Mouse (Mus musculus): ENCODE data around the gene Izumo2. TPM values are rescaled to one million over a fixed set of nuclear protein-coding genes. Genes with fewer than 3 reads are reported as not detected.

Izumo2 gene
- polyA plus RNA-seq, 2 experiments = not detected

DNA sequence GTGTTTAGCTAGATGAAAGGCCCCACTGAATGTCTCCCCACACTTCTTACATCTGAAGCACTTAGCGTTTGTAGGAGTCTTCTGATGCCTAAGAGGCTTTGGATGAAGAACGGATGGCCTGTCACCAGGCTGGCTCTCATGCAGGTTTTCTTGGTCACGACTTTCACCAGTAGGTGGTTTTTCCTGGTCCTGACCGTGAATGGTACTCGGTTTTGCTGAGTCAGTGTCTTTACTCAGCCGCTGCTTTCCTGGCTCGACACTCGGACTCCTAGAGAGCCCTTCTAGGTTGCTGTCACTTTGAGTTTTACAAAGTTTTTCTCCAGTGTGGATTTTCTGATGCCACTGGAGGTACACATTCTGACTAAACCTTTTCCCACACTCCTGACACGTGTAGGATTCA, 25.2 kb downstream of the Izumo2 start:
- Histone ChIP-seq H3K4me1 (replicated peaks; ENCODE audit: control insufficient read depth in 2 of 2, insufficient read depth in 2 of 2, low read length in 1 of 2) (no peaks in the 10 kb centered on the region), H3K27ac (no peak overlapping the region), H3K9ac (replicated peaks) (no peak overlapping the region), H3K36me3 (replicated peaks; ENCODE audit: control insufficient read depth, insufficient read depth, low read depth) (no peaks in the 10 kb centered on the region), H3K27me3 (ENCODE audit: control insufficient read depth, insufficient read depth, low read length) (no peaks in the 10 kb centered on the region), H3K9me3 (ENCODE audit: control insufficient read depth, low read length) (no peaks in the 10 kb centered on the region), H3K4me3 (ENCODE audit: insufficient read depth in 1 of 2, low read depth in 2 of 2, low read length in 2 of 2) (no peak overlapping the region), H3K4me2 (ENCODE audit: low read depth) (no peak overlapping the region)
- no peak for TF ChIP-seq CTCF (IDR thresholded peaks at IDR 0.05; ENCODE audit: low read depth)
- TF ChIP-seq EP300 (IDR thresholded peaks at IDR 0.05; ENCODE audit: low read depth) = no peak
- WGBS (ENCODE audit: insufficient replicate concordance) = 79% methylated on average over 9 of the region's 9 CpGs
- ATAC-seq (ENCODE audit: insufficient read depth) (no peak), DNase-seq (ENCODE audit: low read depth in 3 of 3, low spot score in 3 of 3) (no peak)

DNA sequence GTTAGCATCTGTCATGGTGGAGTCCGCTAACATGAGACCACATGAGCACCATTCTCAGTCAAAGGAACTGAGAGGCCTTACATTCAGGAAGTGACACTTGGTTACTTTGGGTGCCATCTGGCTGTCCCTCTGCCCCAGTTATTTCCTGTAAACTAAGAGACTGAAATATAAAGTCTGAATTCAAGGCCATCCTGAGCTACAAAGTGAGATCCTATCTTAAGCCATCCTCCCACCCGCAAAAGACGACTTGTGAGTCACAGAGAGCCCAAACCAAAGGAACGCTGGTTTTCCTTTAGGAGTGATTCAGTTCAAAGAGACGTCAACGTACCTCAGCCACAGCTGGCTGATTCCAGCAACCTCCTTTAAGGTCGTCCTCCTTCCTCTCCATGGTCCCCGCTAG, 32.8 kb downstream of the Izumo2 start:
- ATAC-seq (ENCODE audit: insufficient read depth) (no peak), DNase-seq (ENCODE audit: low read depth in 3 of 3, low spot score in 3 of 3) (no peak)
- peaks cover 0 to 4% of the 10 kb centered on the region in 2 experiments; a peak in 2 of 4 replicates for H3K4me1 ChIP-seq (replicated peaks; ENCODE audit: control insufficient read depth in 2 of 2, insufficient read depth in 2 of 2, low read length in 1 of 2)
- no peak overlapping the region for H3K4me2 ChIP-seq (ENCODE audit: low read depth)
- H3K4me3 ChIP-seq (ENCODE audit: insufficient read depth in 1 of 2, low read depth in 2 of 2, low read length in 2 of 2) = no peak overlapping the region
- 63% methylated on average over 8 of the region's 8 CpGs for WGBS (ENCODE audit: insufficient replicate concordance)
- no peaks in the 10 kb centered on the region for H3K9me3 ChIP-seq (ENCODE audit: control insufficient read depth, low read length)
- no peak overlapping the region for H3K27ac ChIP-seq
- no peaks in the 10 kb centered on the region for H3K27me3 ChIP-seq (ENCODE audit: control insufficient read depth, insufficient read depth, low read length)
- H3K9ac ChIP-seq (replicated peaks) = no peak overlapping the region
- H3K36me3 ChIP-seq (replicated peaks; ENCODE audit: control insufficient read depth, insufficient read depth, low read depth) = no peaks in the 10 kb centered on the region
- TF ChIP-seq CTCF (IDR thresholded peaks at IDR 0.05; ENCODE audit: low read depth) (no peak), EP300 (IDR thresholded peaks at IDR 0.05; ENCODE audit: low read depth) (no peak)

DNA sequence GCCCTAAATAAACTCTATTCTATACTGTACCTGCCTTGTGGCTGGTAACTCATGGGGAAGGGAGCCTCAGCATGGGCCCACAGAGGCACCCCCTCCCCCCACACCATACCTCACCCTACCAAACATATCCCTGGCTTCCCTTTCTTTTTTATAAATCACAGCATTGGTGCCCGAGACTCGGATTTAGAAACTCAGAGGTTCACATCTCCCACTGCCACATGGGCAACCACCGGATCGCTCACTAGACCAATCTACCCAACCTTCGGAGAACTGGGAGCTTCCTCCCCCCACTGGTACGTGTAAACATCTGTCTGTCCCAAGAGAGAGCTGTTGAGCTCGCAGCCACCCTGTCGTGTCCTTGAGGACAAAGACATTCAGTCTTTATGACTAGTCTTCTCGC, 35.7 kb downstream of the Izumo2 start:
- H3K27me3 ChIP-seq (ENCODE audit: control insufficient read depth, insufficient read depth, low read length) = no peaks in the 10 kb centered on the region
- DNase-seq (ENCODE audit: low read depth in 3 of 3, low spot score in 3 of 3) = no peak
- H3K36me3 ChIP-seq (replicated peaks; ENCODE audit: control insufficient read depth, insufficient read depth, low read depth) = no peaks in the 10 kb centered on the region
- H3K9ac ChIP-seq (replicated peaks) = no peak overlapping the region
- H3K27ac ChIP-seq = no peak overlapping the region
- no peak overlapping the region for H3K4me2 ChIP-seq (ENCODE audit: low read depth)
- WGBS (ENCODE audit: insufficient replicate concordance) = 56% methylated on average over 9 of the region's 9 CpGs
- peaks cover 10 to 12% of the 10 kb centered on the region in 2 experiments for H3K4me1 ChIP-seq (replicated peaks; ENCODE audit: control insufficient read depth in 2 of 2, insufficient read depth in 2 of 2, low read length in 1 of 2)
- no peak for ATAC-seq (ENCODE audit: insufficient read depth)
- no peak for TF ChIP-seq EP300 (IDR thresholded peaks at IDR 0.05; ENCODE audit: low read depth)
- TF ChIP-seq CTCF (IDR thresholded peaks at IDR 0.05; ENCODE audit: low read depth) = no peak
- no peak overlapping the region for H3K4me3 ChIP-seq (ENCODE audit: insufficient read depth in 1 of 2, low read depth in 2 of 2, low read length in 2 of 2)
- H3K9me3 ChIP-seq (ENCODE audit: control insufficient read depth, low read length) = no peaks in the 10 kb centered on the region

DNA sequence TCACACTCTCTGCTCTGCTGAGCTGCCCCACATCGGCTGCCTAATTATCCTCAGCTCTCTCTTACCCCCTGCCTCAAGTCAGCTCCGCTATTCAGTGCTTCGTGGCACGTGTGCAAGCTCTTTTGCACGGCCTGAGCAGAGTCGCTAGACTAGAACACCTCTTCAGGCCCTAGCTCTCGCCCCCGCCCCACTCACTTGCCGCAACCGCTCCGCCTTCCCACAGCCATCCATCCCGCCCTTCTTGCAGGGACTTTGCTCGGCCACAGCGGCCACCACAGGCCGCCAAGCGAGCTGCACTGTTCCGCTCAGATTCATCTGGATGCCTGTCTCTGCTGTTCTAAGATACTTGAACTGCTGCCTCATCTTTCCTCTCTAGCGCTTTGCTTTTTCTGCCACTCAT, 36.5 kb downstream of the Izumo2 start:
- Histone ChIP-seq H3K9ac (replicated peaks) (no peak overlapping the region), H3K9me3 (ENCODE audit: control insufficient read depth, low read length) (no peaks in the 10 kb centered on the region), H3K4me3 (ENCODE audit: insufficient read depth in 1 of 2, low read depth in 2 of 2, low read length in 2 of 2) (peak overlapping the region; percentile 12 to 46; a peak in 3 of 4 replicates), H3K27ac (no peak overlapping the region), H3K36me3 (replicated peaks; ENCODE audit: control insufficient read depth, insufficient read depth, low read depth) (no peaks in the 10 kb centered on the region), H3K4me1 (replicated peaks; ENCODE audit: control insufficient read depth in 2 of 2, insufficient read depth in 2 of 2, low read length in 1 of 2) (peaks cover 14 to 18% of the 10 kb centered on the region in 2 experiments), H3K27me3 (ENCODE audit: control insufficient read depth, insufficient read depth, low read length) (no peaks in the 10 kb centered on the region), H3K4me2 (ENCODE audit: low read depth) (peak overlapping the region; percentile 53)
- ATAC-seq (ENCODE audit: insufficient read depth) (no peak), DNase-seq (ENCODE audit: low read depth in 3 of 3, low spot score in 3 of 3) (peak; percentile 41 to 59 (median 47))
- 2% methylated on average over 18 of the region's 18 CpGs for WGBS (ENCODE audit: insufficient replicate concordance)
- TF ChIP-seq CTCF (IDR thresholded peaks at IDR 0.05; ENCODE audit: low read depth) = peak; percentile 91
- no peak for TF ChIP-seq EP300 (IDR thresholded peaks at IDR 0.05; ENCODE audit: low read depth)

DNA sequence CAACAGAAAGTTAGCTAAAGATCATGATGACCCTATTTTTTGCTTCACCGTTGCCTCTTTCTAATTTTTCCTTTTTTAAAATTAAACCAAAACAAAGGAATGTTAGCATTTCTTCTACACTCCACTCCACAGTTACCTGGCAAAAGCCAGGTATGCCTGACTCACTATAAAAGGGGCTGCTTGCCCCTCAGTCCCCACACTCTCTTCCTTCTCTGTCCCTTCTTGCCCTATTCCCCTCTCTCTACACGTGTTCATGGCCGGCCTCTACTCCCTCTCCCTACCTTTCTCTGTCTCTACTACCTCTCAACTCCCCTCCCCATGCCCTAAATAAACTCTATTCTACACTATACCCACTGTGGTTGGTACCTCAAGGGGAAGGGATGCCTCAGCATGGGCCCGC, 38.6 kb downstream of the Izumo2 start:
- 63% methylated on average over 4 of the region's 4 CpGs for whole genome bisulfite sequencing (ENCODE audit: insufficient replicate concordance)
- Histone ChIP-seq H3K4me3 (ENCODE audit: insufficient read depth in 1 of 2, low read depth in 2 of 2, low read length in 2 of 2) (peak overlapping the region; percentile 74 to 82; a peak in 3 of 4 replicates), H3K27ac (no peak overlapping the region), H3K4me1 (replicated peaks; ENCODE audit: control insufficient read depth in 2 of 2, insufficient read depth in 2 of 2, low read length in 1 of 2) (peaks cover 14 to 18% of the 10 kb centered on the region in 2 experiments), H3K9ac (replicated peaks) (peak overlapping the region; percentile 74), H3K4me2 (ENCODE audit: low read depth) (peak overlapping the region; percentile 79), H3K27me3 (ENCODE audit: control insufficient read depth, insufficient read depth, low read length) (no peaks in the 10 kb centered on the region), H3K9me3 (ENCODE audit: control insufficient read depth, low read length) (no peaks in the 10 kb centered on the region), H3K36me3 (replicated peaks; ENCODE audit: control insufficient read depth, insufficient read depth, low read depth) (no peaks in the 10 kb centered on the region; the same call in 1 of the 2 replicates)
- DNase-seq (ENCODE audit: low read depth in 3 of 3, low spot score in 3 of 3) (no peak), ATAC-seq (ENCODE audit: insufficient read depth) (no peak)
- TF ChIP-seq EP300 (IDR thresholded peaks at IDR 0.05; ENCODE audit: low read depth) = no peak
- TF ChIP-seq CTCF (IDR thresholded peaks at IDR 0.05; ENCODE audit: low read depth) = no peak
